ENCODE assay signal across 8 mouse cellular contexts in the genomic region with DNA sequence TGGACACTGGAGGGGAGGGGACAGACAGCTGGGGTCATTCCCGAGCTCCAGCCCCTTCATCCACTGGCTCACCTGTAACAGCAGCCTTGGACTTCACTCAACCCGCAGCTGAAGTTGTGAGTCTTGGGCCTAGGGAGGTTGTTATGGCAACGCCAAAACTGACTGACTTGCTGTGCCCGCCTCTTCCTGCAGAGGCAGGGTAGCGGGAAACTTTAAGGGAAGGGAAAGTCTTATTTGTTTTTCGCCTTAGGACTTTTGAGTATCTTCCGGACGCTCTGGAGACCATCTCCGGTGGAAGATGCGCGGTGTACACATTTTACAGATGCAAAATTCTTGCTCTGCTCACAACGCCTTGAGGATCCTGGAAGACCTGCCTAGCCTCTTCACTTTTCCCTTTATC. TPM values are rescaled to one million over a fixed set of nuclear protein-coding genes. Genes with fewer than 3 reads are reported as not detected.
A peak's percentile ranks its signal among the peaks of the same experiment; 100 is the strongest.
DNase-seq lines count a peak whose midpoint lies in the region; ATAC-seq and TF ChIP-seq lines count a peak whose summit lies in the region.

No protein-coding gene starts in this region.

- no peak overlapping the region for H3K4me3 ChIP-seq in heart, adult 2 months
- H3K4me3 ChIP-seq in cerebellum, adult 2 months (replicated peaks; ENCODE audit: insufficient read depth, low read depth, low read length): no peak overlapping the region

- H3K27me3 ChIP-seq in heart, adult 2 months (ENCODE audit: control insufficient read depth, insufficient read depth, low read length): no peaks in the 10 kb centered on the region
- no peaks in the 10 kb centered on the region for H3K27me3 ChIP-seq in cerebellum, adult 2 months (ENCODE audit: control insufficient read depth, insufficient read depth, low read length)

- H3K4me1 ChIP-seq in heart, adult 2 months (ENCODE audit: control insufficient read depth, insufficient read depth, low read length): no peaks in the 10 kb centered on the region; the same call in 1 of the 2 replicates
- peaks cover 3% of the 10 kb centered on the region for H3K4me1 ChIP-seq in cerebellum, adult 2 months (ENCODE audit: control insufficient read depth, insufficient read depth, low read length)

- WGBS in heart, adult 2 months: 22% methylated on average over 12 of the region's 12 CpGs
- 28% methylated on average over 12 of the region's 12 CpGs for WGBS in cerebellum, adult 2 months

- TF ChIP-seq POLR2A in heart, adult 2 months (IDR thresholded peaks at IDR 0.05; ENCODE audit: insufficient read depth, low read depth, low read length): no peak
- TF ChIP-seq POLR2A in cerebellum, adult 2 months (IDR thresholded peaks at IDR 0.05; ENCODE audit: borderline replicate concordance, insufficient read depth, low read length): no peak

- no peak overlapping the region for H3K27ac ChIP-seq in heart, adult 2 months
- H3K27ac ChIP-seq in cerebellum, adult 2 months (ENCODE audit: insufficient read depth, low read length): no peak overlapping the region

- no peaks in the 10 kb centered on the region for H3K79me2 ChIP-seq in heart, adult 2 months (replicated peaks; ENCODE audit: control insufficient read depth, insufficient read depth, low read length)

- no peaks in the 10 kb centered on the region for H3K36me3 ChIP-seq in heart, adult 2 months (ENCODE audit: control insufficient read depth, insufficient read depth, low read length)

- ATAC-seq in granulocyte monocyte progenitor cell, adult 5-6 weeks (replicated peaks; ENCODE audit: poor library complexity, severe bottlenecking): peak; percentile 80

- DNase-seq in heart, adult 2 months: peak in 1 of 2 experiments; percentile 30
- DNase-seq in heart, postnatal 25 days (ENCODE audit: low spot score): no peak
- DNase-seq in R1 (ENCODE audit: low read depth, low spot score): peak; percentile 93
- peak; percentile 60 to 73 for DNase-seq in kidney, postnatal 4 days
- DNase-seq in mesoderm, embryonic 11.5 days (ENCODE audit: low read depth, low spot score): peak; percentile 71
- peak; percentile 68 for DNase-seq in thymus, postnatal 4 days
- DNase-seq in cerebellum, adult 2 months: no peak

- intact Hi-C loops in heart, adult 2 months (cut with DNase I): loop anchor here (2.0 to 5.0 kb wide), 2 partner anchors 36 to 122 kb away; no protein-coding TSS in a partner anchor
- intact Hi-C loops in heart, postnatal 25 days (cut with DNase I): no loop called here

- peak; percentile 18; the same call in 1 of the 2 replicates for TF ChIP-seq CTCF in heart, adult 2 months (IDR thresholded peaks at IDR 0.05)
- TF ChIP-seq CTCF in cerebellum, adult 2 months (IDR thresholded peaks at IDR 0.05; ENCODE audit: borderline replicate concordance, insufficient read depth, low read depth, low read length): no peak

- no peak overlapping the region for H3K9ac ChIP-seq in heart, adult 2 months (ENCODE audit: low read depth, low read length)

- no peak for TF ChIP-seq EP300 in heart, adult 2 months (IDR thresholded peaks at IDR 0.05; ENCODE audit: insufficient read depth, low read depth, low read length)

RNA-seq across cellular contexts. Expression of a gene that starts 2.5 kb away (rescaled TPM):
- not detected for total RNA-seq in heart, adult 2 months (2021)
- polyA plus RNA-seq in heart, adult 2 months (2012; rRNA removed): not detected in 2 replicates
- not detected for total RNA-seq in heart, postnatal 25 days (2021)
- 0.58 TPM in 1 of 2 replicates, not detected in the other for total RNA-seq in granulocyte monocyte progenitor cell, adult 5-6 weeks (2014; fragmentation: Nextera tagmentation)
- not detected in 2 replicates for total RNA-seq in granulocyte monocyte progenitor cell, adult 5-6 weeks (2017)
- polyA plus RNA-seq in cerebellum, adult 2 months (2012; rRNA removed): 0.23 and 0.73 TPM in 2 replicates

RNA-seq across cellular contexts. Expression of a gene that starts 18.9 kb away (rescaled TPM):
- 10 to 100 TPM in 1 of 2 experiments, 1 to 10 TPM in 1; 6.6 to 10.4 TPM for total RNA-seq in heart, adult 2 months (2021)
- 10.3 and 10.5 TPM in 2 replicates for polyA plus RNA-seq in heart, adult 2 months (2012; rRNA removed)
- 10 to 100 TPM in 1 of 2 experiments, 1 to 10 TPM in 1; 8.6 to 10.6 TPM for total RNA-seq in heart, postnatal 25 days (2021)
- 1.8 and 3.1 TPM in 2 replicates for total RNA-seq in granulocyte monocyte progenitor cell, adult 5-6 weeks (2014; fragmentation: Nextera tagmentation)
- total RNA-seq in granulocyte monocyte progenitor cell, adult 5-6 weeks (2017): 1.6 and 2.3 TPM in 2 replicates
- polyA plus RNA-seq in cerebellum, adult 2 months (2012; rRNA removed): 21.8 and 25.3 TPM in 2 replicates

RNA-seq across cellular contexts. Expression of a gene that starts 34.4 kb away (rescaled TPM):
- 10 to 100 TPM; 11.7 to 15.8 TPM for total RNA-seq in heart, adult 2 months (2021)
- polyA plus RNA-seq in heart, adult 2 months (2012; rRNA removed): 39.0 and 42.8 TPM in 2 replicates
- 10 to 100 TPM; 15.1 to 16.1 TPM for total RNA-seq in heart, postnatal 25 days (2021)
- total RNA-seq in granulocyte monocyte progenitor cell, adult 5-6 weeks (2014; fragmentation: Nextera tagmentation): 40.9 and 43.8 TPM in 2 replicates
- 15.6 and 22.4 TPM in 2 replicates for total RNA-seq in granulocyte monocyte progenitor cell, adult 5-6 weeks (2017)
- 20.7 and 21.4 TPM in 2 replicates for polyA plus RNA-seq in cerebellum, adult 2 months (2012; rRNA removed)

RNA-seq across cellular contexts. Expression of a gene that starts 59.6 kb away (rescaled TPM):
- 10 to 100 TPM; 12.5 to 14.6 TPM for total RNA-seq in heart, adult 2 months (2021)
- 8.2 and 14.4 TPM in 2 replicates for polyA plus RNA-seq in heart, adult 2 months (2012; rRNA removed)
- total RNA-seq in heart, postnatal 25 days (2021): 10 to 100 TPM; 15.4 to 16.8 TPM
- total RNA-seq in granulocyte monocyte progenitor cell, adult 5-6 weeks (2014; fragmentation: Nextera tagmentation): 42.8 and 63.5 TPM in 2 replicates
- 54.8 and 58.7 TPM in 2 replicates for total RNA-seq in granulocyte monocyte progenitor cell, adult 5-6 weeks (2017)
- polyA plus RNA-seq in cerebellum, adult 2 months (2012; rRNA removed): 27.5 and 29.4 TPM in 2 replicates

Comparison
In these comparisons a context has a peak if more than half of its experiments do, and no peak if none do; other contexts are left out.
1. DNase-seq: peak in R1 (single experiment), kidney, postnatal 4 days (2 of 2), mesoderm, embryonic 11.5 days (single experiment) and thymus, postnatal 4 days (single experiment); none in heart, postnatal 25 days (single experiment) and cerebellum, adult 2 months (0 of 2).